ENCODE assay signal across 14 mouse cellular contexts in genomic region chr2:163710000-163710399, GRCm38 (mm10). TPM values are rescaled to one million over a fixed set of nuclear protein-coding genes. Genes with fewer than 3 reads are reported as not detected.
A peak's percentile ranks its signal among the peaks of the same experiment; 100 is the strongest.
DNase-seq lines count a peak whose midpoint lies in the region; ATAC-seq and TF ChIP-seq lines count a peak whose summit lies in the region.
"Had no signal": no experiment of that assay in that cellular context is flagged by ENCODE, and none has a peak within 500 bp of the region (broad histone marks: within the 10 kb centered on the region; RNA-seq: fewer than 3 reads in every experiment).

No protein-coding gene starts in this region.

- intact Hi-C loops in heart, postnatal 10 days (cut with DNase I), result loop anchor here (2.0 kb wide), 1 partner anchor 13 kb away; no protein-coding TSS in a partner anchor

- peak overlapping the region; percentile 70 to 81; a peak in 2 of 4 replicates for H3K27ac ChIP-seq in heart, embryonic 14.5 days (replicated peaks in 1 of 2; ENCODE audit: control insufficient read depth in 1 of 2, insufficient read depth in 1 of 2, low read depth in 2 of 2, low read length in 2 of 2)
- H3K27ac ChIP-seq in CH12.LX (ENCODE audit: insufficient read depth, low read depth), result peak overlapping the region; percentile 70
- H3K27ac ChIP-seq: forebrain, embryonic 12.5 days; hindbrain, embryonic 10.5 days had no signal

- no peak for TF ChIP-seq EP300 in CH12.LX (IDR thresholded peaks at IDR 0.05; ENCODE audit: low read length)

- H3K9me3 ChIP-seq in heart, embryonic 14.5 days (ENCODE audit: control insufficient read depth, low read length), result no peaks in the 10 kb centered on the region
- H3K9me3 ChIP-seq in CH12.LX (replicated peaks; ENCODE audit: low read length), result no peaks in the 10 kb centered on the region
- H3K9me3 ChIP-seq: forebrain, embryonic 12.5 days; hindbrain, embryonic 10.5 days had no signal

- peaks cover 22% of the 10 kb centered on the region for H3K36me3 ChIP-seq in heart, embryonic 14.5 days (ENCODE audit: control insufficient read depth, insufficient read depth, low read length)
- H3K36me3 ChIP-seq in CH12.LX (replicated peaks in 1 of 2; ENCODE audit: control insufficient read depth in 1 of 2, insufficient read depth in 1 of 2, low read length in 1 of 2), result peaks cover 19 to 81% of the 10 kb centered on the region in 2 experiments

- in situ Hi-C loops in CH12.LX (cut with MboI; ENCODE audit: low pct_ligation_motif_present, low pct_unique_long_range_greater_than_20kb, low sequenced_read_pairs), result no loop called here

- no peaks in the 10 kb centered on the region for H3K27me3 ChIP-seq in heart, embryonic 14.5 days (ENCODE audit: control insufficient read depth, insufficient read depth, low read length)
- no peaks in the 10 kb centered on the region for H3K27me3 ChIP-seq in CH12.LX (replicated peaks)
- H3K27me3 ChIP-seq: forebrain, embryonic 12.5 days had no signal

- dilution Hi-C loops in CH12.LX (cut with MboI; ENCODE audit: extremely low pct_ligation_motif_present, extremely low pct_unique_long_range_greater_than_20kb, low sequenced_read_pairs), result no loop called here

- peaks cover 75% of the 10 kb centered on the region for H3K79me2 ChIP-seq in CH12.LX (replicated peaks; ENCODE audit: control insufficient read depth, extremely low read depth, insufficient read depth, poor library complexity, severe bottlenecking)

- ATAC-seq in heart, embryonic 14.5 days (ENCODE audit: insufficient number of reproducible peaks, insufficient read depth, low FRiP score, low read depth), result no peak
- ATAC-seq: inflammation-experienced regulatory T-cells, adult 6 months had no signal

- H3K4me2 ChIP-seq in heart, embryonic 14.5 days (ENCODE audit: low read length), result no peak overlapping the region
- no peak overlapping the region for H3K4me2 ChIP-seq in CH12.LX (ENCODE audit: insufficient read depth, low read depth, poor library complexity, severe bottlenecking)
- H3K4me2 ChIP-seq: forebrain, embryonic 12.5 days; lung, embryonic 14.5 days had no signal

- no peak overlapping the region for H3K4me3 ChIP-seq in heart, embryonic 14.5 days (ENCODE audit: control insufficient read depth in 1 of 2, insufficient read depth in 1 of 2, low read depth in 1 of 2, low read length in 2 of 2)
- no peak overlapping the region for H3K4me3 ChIP-seq in CH12.LX (replicated peaks in 1 of 3; ENCODE audit: low read depth in 2 of 3, low read length in 2 of 3, poor library complexity in 1 of 3)
- H3K4me3 ChIP-seq: forebrain, embryonic 12.5 days; hindbrain, embryonic 10.5 days had no signal

- no peak for TF ChIP-seq RAD21 in CH12.LX (IDR thresholded peaks at IDR 0.05; ENCODE audit: low read depth, low read length)

- WGBS in heart, embryonic 14.5 days, result 81% methylated on average over 9 of the region's 9 CpGs

- TF ChIP-seq CTCF in CH12.LX (conservative IDR thresholded peaks at IDR 0.05 in 1 of 2, IDR thresholded peaks at IDR 0.05 in 1 of 2; ENCODE audit: low read depth in 2 of 2, low read length in 2 of 2), result no peak

- no peak for DNase-seq in heart, postnatal 10 days
- DNase-seq in 416B (ENCODE audit: low read depth) (peak; percentile 21), CH12.LX (ENCODE audit: extremely low read depth) (no peak)
- DNase-seq in naive thymus-derived CD4-positive, alpha-beta T cell, adult 2 months (ENCODE audit: low read depth), result peak; percentile 16
- DNase-seq in right cerebral cortex, postnatal 25 days, result no peak
- no peak for DNase-seq in left cerebral cortex, adult 18-20 months (ENCODE audit: low spot score in 2 of 2)
- DNase-seq: adrenal gland, postnatal 14 days; cerebellum, adult 9-10 months; embryo, embryonic 11 days; lung, embryonic 14.5 days had no signal

- H3K4me1 ChIP-seq in heart, embryonic 14.5 days (ENCODE audit: control insufficient read depth in 2 of 2, insufficient read depth in 2 of 2, low read length in 2 of 2), result peaks cover 37 to 54% of the 10 kb centered on the region in 2 experiments
- peaks cover 25 to 96% of the 10 kb centered on the region in 2 experiments for H3K4me1 ChIP-seq in CH12.LX (ENCODE audit: control insufficient read depth in 1 of 2, insufficient read depth in 2 of 2)
- H3K4me1 ChIP-seq: forebrain, embryonic 12.5 days; hindbrain, embryonic 10.5 days had no signal

- no peak for TF ChIP-seq POLR2A in CH12.LX (IDR thresholded peaks at IDR 0.05; ENCODE audit: low read depth, low read length)

- no peak overlapping the region for H3K9ac ChIP-seq in heart, embryonic 14.5 days (ENCODE audit: low read length)
- no peak overlapping the region for H3K9ac ChIP-seq in CH12.LX (ENCODE audit: insufficient read depth, low read depth)
- H3K9ac ChIP-seq: forebrain, embryonic 12.5 days; lung, embryonic 14.5 days had no signal

TF ChIP-seq in CH12.LX, 34 proteins besides CTCF, POLR2A, EP300 and RAD21:
- TF ChIP-seq CHD1 (IDR thresholded peaks at IDR 0.05; ENCODE audit: low read depth, low read length) (0 out of 2 replicates have a peak, but pooled peaks have one; percentile 69), MXI1 (IDR thresholded peaks at IDR 0.05; ENCODE audit: low read depth, low read length) (peak; percentile 22; the same call in 1 of the 2 replicates), E2F4 (IDR thresholded peaks at IDR 0.05; ENCODE audit: insufficient replicate concordance, low read depth, low read length) (no peak), MAX (IDR thresholded peaks at IDR 0.05; ENCODE audit: low read length) (0 out of 2 replicates have a peak, but pooled peaks have one; percentile 24), MEF2A (IDR thresholded peaks at IDR 0.05; ENCODE audit: borderline replicate concordance, low read depth, low read length) (no peak)
TF ChIP-seq in CH12.LX: peak in this region for 3.

RNA-seq across cellular contexts. Expression of gene Ada, which starts 40.0 kb away (rescaled TPM):
- polyA plus RNA-seq in heart, embryonic 14.5 days (2014; fragmentation: Nextera tagmentation; extraction: Ambion mirVana), result 2.3 and 4.0 TPM in 2 replicates
- total RNA-seq in heart, postnatal 10 days (2021), result 1 to 10 TPM; 1.6 to 1.7 TPM
- total RNA-seq in CH12.LX (2012; rRNA removed) (18.0 and 23.4 TPM in 2 replicates), CH12.LX (2014; rRNA removed) (21.8 and 24.0 TPM in 2 replicates)
- polyA plus RNA-seq in CH12.LX (2012; ENCODE audit: insufficient read length, low read depth), result 19.9 and 21.1 TPM in 2 replicates
- under 1 TPM; 0.70 to 0.80 TPM for total RNA-seq in left cerebral cortex, adult 18-20 months (2021)

RNA-seq across cellular contexts. Expression of gene Pkig, which starts 51.8 kb away (rescaled TPM):
- polyA plus RNA-seq in heart, embryonic 14.5 days (2014; fragmentation: Nextera tagmentation; extraction: Ambion mirVana), result 324 and 359 TPM in 2 replicates
- 100 to 1,000 TPM; 177 to 195 TPM for total RNA-seq in heart, postnatal 10 days (2021)
- total RNA-seq in CH12.LX (2012; rRNA removed) (225 and 253 TPM in 2 replicates), CH12.LX (2014; rRNA removed) (227 and 228 TPM in 2 replicates)
- 364 and 473 TPM in 2 replicates for polyA plus RNA-seq in CH12.LX (2012; ENCODE audit: insufficient read length, low read depth)
- total RNA-seq in left cerebral cortex, adult 18-20 months (2021), result 100 to 1,000 TPM; 130 to 132 TPM

Comparison
In these comparisons a context has a peak if more than half of its experiments do, and no peak if none do; other contexts are left out.
1. DNase-seq: peak in 416B (single experiment) and naive thymus-derived CD4-positive, alpha-beta T cell, adult 2 months (single experiment); none in heart, postnatal 10 days (0 of 2), CH12.LX (single experiment), right cerebral cortex, postnatal 25 days (single experiment) and left cerebral cortex, adult 18-20 months (0 of 2).
2. RNA of gene Ada, which starts 40.0 kb away (total RNA-seq): 18.0 to 24.0 TPM in CH12.LX; 1.6 to 1.7 TPM in heart, postnatal 10 days and 0.70 to 0.80 TPM in left cerebral cortex, adult 18-20 months; every median in the first group is over 4 times any median in the second.